Mouse (Mus musculus): Measurements from ENCODE around the gene Apobec3.

- TF ChIP-seq GATA1 (IDR thresholded peaks at IDR 0.05; ENCODE audit: low read length) (no peak), TAL1 (IDR thresholded peaks at IDR 0.05; ENCODE audit: low read length) (no peak)
Observed at GRCm38 (mm10) chr15:79935654-79936373, 44.4 kb downstream of the Apobec3 start.
